Mouse (Mus musculus): ENCODE data around the gene Ssbp2.

GRCm38 (mm10) chr13:91619431-91619830 lies 159.3 kb downstream of the Ssbp2 start:
- TF ChIP-seq CTCF (IDR thresholded peaks at IDR 0.05; ENCODE audit: low read depth) = no peak
- TF ChIP-seq EP300 (IDR thresholded peaks at IDR 0.05; ENCODE audit: low read depth) = no peak
